Mouse (Mus musculus): ENCODE data around the gene Fam122c. TPM values are rescaled to one million over a fixed set of nuclear protein-coding genes. Genes with fewer than 3 reads are reported as not detected.
"Not testable (repeated sequence)": the region's sequence is repeated elsewhere in the genome, so short reads cannot be mapped to it uniquely, and the experiment has no call there.

Gene Fam122c
- polyA plus RNA-seq, 1 experiment from 2014 or later, result not detected

GRCm38 (mm10) chrX:53271628-53272027 lies 1.6 kb upstream of the Fam122c start:
- H3K9me3 ChIP-seq (replicated peaks); ATAC-seq (ENCODE audit: low FRiP score): not testable (repeated sequence)
- WGBS, result 84% methylated on average over 3 of the region's 3 CpGs

GRCm38 (mm10) chrX:53287924-53288323 lies 14.7 kb downstream of the Fam122c start:
- Histone ChIP-seq H3K36me3 (no peaks in the 10 kb centered on the region), H3K9ac (no peak overlapping the region), H3K27ac (no peak overlapping the region), H3K4me3 (no peak overlapping the region), H3K27me3 (no peaks in the 10 kb centered on the region), H3K4me1 (no peaks in the 10 kb centered on the region), H3K9me3 (replicated peaks) (no peaks in the 10 kb centered on the region), H3K4me2 (replicated peaks) (no peak overlapping the region)
- ATAC-seq (ENCODE audit: low FRiP score), result no peak
- 87% methylated on average over 5 of the region's 5 CpGs for WGBS

More at GRCm38 (mm10) chrX:53271628-53272027, 1.6 kb upstream of the Fam122c start:
- not testable (repeated sequence) for H3K36me3 ChIP-seq; H3K9ac ChIP-seq; H3K27ac ChIP-seq; H3K4me3 ChIP-seq; H3K4me2 ChIP-seq (replicated peaks); H3K4me1 ChIP-seq; H3K27me3 ChIP-seq

- no peak for ATAC-seq (ENCODE audit: low FRiP score)
- no peak overlapping the region for H3K9ac ChIP-seq
- WGBS, result 72% methylated on average over 2 of the region's 2 CpGs
- H3K4me1 ChIP-seq, result no peaks in the 10 kb centered on the region
- H3K27ac ChIP-seq, result no peak overlapping the region
- H3K9me3 ChIP-seq (replicated peaks), result no peaks in the 10 kb centered on the region
- no peak overlapping the region for H3K4me2 ChIP-seq (replicated peaks)
- no peaks in the 10 kb centered on the region for H3K36me3 ChIP-seq
- H3K27me3 ChIP-seq, result no peaks in the 10 kb centered on the region
- no peak overlapping the region for H3K4me3 ChIP-seq
These were observed 47.3 kb downstream of the Fam122c start for GRCm38 (mm10) chrX:53320564-53320963.

- WGBS, result 68% methylated on average over 4 of the region's 4 CpGs
- Histone ChIP-seq H3K36me3 (no peaks in the 10 kb centered on the region), H3K9me3 (replicated peaks) (no peaks in the 10 kb centered on the region), H3K27ac (no peak overlapping the region), H3K27me3 (no peaks in the 10 kb centered on the region), H3K4me3 (no peak overlapping the region), H3K9ac (no peak overlapping the region), H3K4me2 (replicated peaks) (no peak overlapping the region), H3K4me1 (no peaks in the 10 kb centered on the region)
- ATAC-seq (ENCODE audit: low FRiP score), result no peak
These were observed 47.9 kb downstream of the Fam122c start for GRCm38 (mm10) chrX:53321111-53321510.

GRCm38 (mm10) chrX:53330396-53330795 lies 57.2 kb downstream of the Fam122c start:
- no peaks in the 10 kb centered on the region for H3K4me1 ChIP-seq
- H3K27ac ChIP-seq, result no peak overlapping the region
- WGBS, result 91% methylated on average over 4 of the region's 4 CpGs
- no peaks in the 10 kb centered on the region for H3K27me3 ChIP-seq
- H3K9ac ChIP-seq, result no peak overlapping the region
- no peak overlapping the region for H3K4me3 ChIP-seq
- no peak overlapping the region for H3K4me2 ChIP-seq (replicated peaks)
- no peaks in the 10 kb centered on the region for H3K36me3 ChIP-seq
- no peaks in the 10 kb centered on the region for H3K9me3 ChIP-seq (replicated peaks)
- no peak for ATAC-seq (ENCODE audit: low FRiP score)

- Histone ChIP-seq H3K9me3 (replicated peaks) (no peaks in the 10 kb centered on the region), H3K4me3 (no peak overlapping the region), H3K4me1 (no peaks in the 10 kb centered on the region), H3K4me2 (replicated peaks) (no peak overlapping the region), H3K27ac (no peak overlapping the region), H3K36me3 (no peaks in the 10 kb centered on the region), H3K27me3 (no peaks in the 10 kb centered on the region), H3K9ac (no peak overlapping the region)
- no peak for ATAC-seq (ENCODE audit: low FRiP score)
These were observed 64.1 kb downstream of the Fam122c start for GRCm38 (mm10) chrX:53337355-53337754.

- Histone ChIP-seq H3K9ac (no peak overlapping the region), H3K9me3 (replicated peaks) (no peaks in the 10 kb centered on the region), H3K4me1 (no peaks in the 10 kb centered on the region), H3K4me2 (replicated peaks) (no peak overlapping the region), H3K27ac (no peak overlapping the region), H3K4me3 (no peak overlapping the region), H3K36me3 (no peaks in the 10 kb centered on the region), H3K27me3 (no peaks in the 10 kb centered on the region)
- ATAC-seq (ENCODE audit: low FRiP score), result no peak
- WGBS, result 69% methylated on average over 2 of the region's 2 CpGs
These were observed 68.3 kb downstream of the Fam122c start for GRCm38 (mm10) chrX:53341531-53341930.

- no peak overlapping the region for H3K9ac ChIP-seq
- H3K27me3 ChIP-seq, result no peaks in the 10 kb centered on the region
- H3K4me2 ChIP-seq (replicated peaks), result no peak overlapping the region
- ATAC-seq (ENCODE audit: low FRiP score), result no peak
- H3K27ac ChIP-seq, result no peak overlapping the region
- H3K4me3 ChIP-seq, result no peak overlapping the region
- no peaks in the 10 kb centered on the region for H3K9me3 ChIP-seq (replicated peaks)
- H3K4me1 ChIP-seq, result no peaks in the 10 kb centered on the region
- H3K36me3 ChIP-seq, result 0 out of 2 replicates have a peak, but pooled peaks cover 10% of the 10 kb centered on the region
- WGBS, result 92% methylated on average over 4 of the region's 4 CpGs
These were observed 75.2 kb downstream of the Fam122c start for GRCm38 (mm10) chrX:53348374-53348773.

GRCm38 (mm10) chrX:53364668-53365383 lies 91.6 kb downstream of the Fam122c start:
- no peaks in the 10 kb centered on the region for H3K9me3 ChIP-seq (replicated peaks)
- 80% methylated on average over 7 of the region's 7 CpGs for WGBS
- ATAC-seq (ENCODE audit: low FRiP score), result no peak

GRCm38 (mm10) chrX:53369534-53370365 lies 96.5 kb downstream of the Fam122c start:
- Histone ChIP-seq H3K27me3 (no peaks in the 10 kb centered on the region), H3K27ac (peak overlapping the region; percentile 83), H3K4me1 (peaks cover 3% of the 10 kb centered on the region; the same call in 1 of the 2 replicates), H3K4me2 (replicated peaks) (peak overlapping the region; percentile 55), H3K9ac (peak overlapping the region; percentile 71), H3K9me3 (replicated peaks) (no peaks in the 10 kb centered on the region), H3K36me3 (no peaks in the 10 kb centered on the region), H3K4me3 (peak overlapping the region; percentile 55)
- peak; percentile 85 for ATAC-seq (ENCODE audit: low FRiP score)
- 35% methylated on average over 21 of the region's 25 CpGs for WGBS

More at GRCm38 (mm10) chrX:53364668-53365383, 91.6 kb downstream of the Fam122c start:
- peaks cover 3% of the 10 kb centered on the region; the same call in 1 of the 2 replicates for H3K4me1 ChIP-seq
- H3K4me3 ChIP-seq, result no peak overlapping the region
- no peaks in the 10 kb centered on the region for H3K27me3 ChIP-seq
- H3K9ac ChIP-seq, result no peak overlapping the region
- H3K36me3 ChIP-seq, result no peaks in the 10 kb centered on the region
- no peak overlapping the region for H3K27ac ChIP-seq
- no peak overlapping the region for H3K4me2 ChIP-seq (replicated peaks)

GRCm38 (mm10) chrX:53370366-53370740 lies 97.1 kb downstream of the Fam122c start, which contains the start of gene Mospd1:
Mospd1 (minus strand) TSS chrX:53370502.
- WGBS, result 15% methylated on average over 14 of the region's 15 CpGs
- Histone ChIP-seq H3K4me2 (replicated peaks) (peak within 1 kb of the TSS; percentile 55), H3K27me3 (no peaks in the 10 kb centered on the region), H3K9ac (peak within 1 kb of the TSS; percentile 71), H3K36me3 (no peaks in the 10 kb centered on the region), H3K27ac (peak within 1 kb of the TSS; percentile 83), H3K9me3 (replicated peaks) (no peaks in the 10 kb centered on the region), H3K4me3 (peak within 1 kb of the TSS; percentile 55), H3K4me1 (peaks cover 3% of the 10 kb centered on the region; the same call in 1 of the 2 replicates)
- peak; percentile 98 for ATAC-seq (ENCODE audit: low FRiP score)
